16 mouse cellular contexts compared by ENCODE assay signal in genomic region chr11:90175634-90176300, GRCm38 (mm10). TPM values are rescaled to one million over a fixed set of nuclear protein-coding genes. Genes with fewer than 3 reads are reported as not detected.
DNase-seq lines count a peak whose midpoint lies in the region; ATAC-seq lines count a peak whose summit lies in the region.
"Had no signal": no experiment of that assay in that cellular context is flagged by ENCODE, and none has a peak within 500 bp of the region (broad histone marks: within the 10 kb centered on the region; RNA-seq: fewer than 3 reads in every experiment).

No protein-coding gene starts in this region.

- no peaks in the 10 kb centered on the region for H3K9me3 ChIP-seq in forebrain, embryonic 13.5 days (replicated peaks)
- no peaks in the 10 kb centered on the region for H3K9me3 ChIP-seq in forebrain, embryonic 12.5 days
- no peaks in the 10 kb centered on the region for H3K9me3 ChIP-seq in intestine, embryonic 16.5 days (ENCODE audit: control insufficient read depth, low read length)
- H3K9me3 ChIP-seq in midbrain, embryonic 13.5 days: no peaks in the 10 kb centered on the region
- H3K9me3 ChIP-seq: hindbrain, embryonic 12.5 days; limb, embryonic 15.5 days; neural tube, embryonic 12.5 days had no signal

- H3K27me3 ChIP-seq in forebrain, embryonic 13.5 days: no peaks in the 10 kb centered on the region
- H3K27me3 ChIP-seq in forebrain, embryonic 12.5 days: 0 out of 2 replicates have a peak, but pooled peaks cover 3% of the 10 kb centered on the region
- H3K27me3 ChIP-seq in intestine, embryonic 16.5 days (replicated peaks; ENCODE audit: control insufficient read depth, insufficient read depth, low read length): no peaks in the 10 kb centered on the region
- no peaks in the 10 kb centered on the region for H3K27me3 ChIP-seq in midbrain, embryonic 13.5 days
- H3K27me3 ChIP-seq: hindbrain, embryonic 12.5 days; neural tube, embryonic 12.5 days had no signal

- H3K4me3 ChIP-seq in forebrain, embryonic 13.5 days: no peak overlapping the region
- no peak overlapping the region for H3K4me3 ChIP-seq in forebrain, embryonic 12.5 days (replicated peaks)
- H3K4me3 ChIP-seq in intestine, embryonic 16.5 days (ENCODE audit: low read length): no peak overlapping the region
- no peak overlapping the region for H3K4me3 ChIP-seq in midbrain, embryonic 13.5 days (replicated peaks)
- H3K4me3 ChIP-seq: hindbrain, embryonic 12.5 days; limb, embryonic 15.5 days; neural tube, embryonic 12.5 days had no signal

- peak; percentile 24; the same call in 1 of the 2 replicates for ATAC-seq in forebrain, embryonic 13.5 days
- no peak for ATAC-seq in forebrain, embryonic 12.5 days (ENCODE audit: low FRiP score)
- no peak for ATAC-seq in intestine, embryonic 16.5 days
- ATAC-seq in midbrain, embryonic 13.5 days: no peak

- H3K27ac ChIP-seq in forebrain, embryonic 13.5 days: no peak overlapping the region
- H3K27ac ChIP-seq in forebrain, embryonic 12.5 days: no peak overlapping the region
- H3K27ac ChIP-seq in intestine, embryonic 16.5 days (ENCODE audit: low read length): no peak overlapping the region
- no peak overlapping the region for H3K27ac ChIP-seq in midbrain, embryonic 13.5 days
- H3K27ac ChIP-seq: hindbrain, embryonic 12.5 days; limb, embryonic 15.5 days; neural tube, embryonic 12.5 days had no signal

- intact Hi-C loops in left cerebral cortex, postnatal 4 days (cut with DNase I): no loop called here

- H3K4me2 ChIP-seq in forebrain, embryonic 13.5 days: no peak overlapping the region
- no peak overlapping the region for H3K4me2 ChIP-seq in forebrain, embryonic 12.5 days
- no peak overlapping the region for H3K4me2 ChIP-seq in intestine, embryonic 16.5 days (ENCODE audit: low read depth, low read length)
- no peak overlapping the region for H3K4me2 ChIP-seq in midbrain, embryonic 13.5 days (replicated peaks)
- H3K4me2 ChIP-seq: hindbrain, embryonic 12.5 days; limb, embryonic 15.5 days; neural tube, embryonic 12.5 days had no signal

- no peaks in the 10 kb centered on the region for H3K36me3 ChIP-seq in forebrain, embryonic 13.5 days (ENCODE audit: poor library complexity, severe bottlenecking)
- no peaks in the 10 kb centered on the region for H3K36me3 ChIP-seq in forebrain, embryonic 12.5 days (replicated peaks)
- no peaks in the 10 kb centered on the region for H3K36me3 ChIP-seq in intestine, embryonic 16.5 days (ENCODE audit: control insufficient read depth, insufficient read depth, low read length)
- no peaks in the 10 kb centered on the region for H3K36me3 ChIP-seq in midbrain, embryonic 13.5 days
- H3K36me3 ChIP-seq: hindbrain, embryonic 12.5 days; limb, embryonic 15.5 days; neural tube, embryonic 12.5 days had no signal

- no peak overlapping the region for H3K9ac ChIP-seq in forebrain, embryonic 13.5 days
- H3K9ac ChIP-seq in forebrain, embryonic 12.5 days: no peak overlapping the region
- H3K9ac ChIP-seq in intestine, embryonic 16.5 days (ENCODE audit: low read depth, low read length): no peak overlapping the region
- H3K9ac ChIP-seq in midbrain, embryonic 13.5 days (replicated peaks): no peak overlapping the region
- H3K9ac ChIP-seq: hindbrain, embryonic 12.5 days; limb, embryonic 15.5 days; neural tube, embryonic 12.5 days had no signal

- H3K4me1 ChIP-seq in forebrain, embryonic 13.5 days: no peaks in the 10 kb centered on the region
- H3K4me1 ChIP-seq in forebrain, embryonic 12.5 days: no peaks in the 10 kb centered on the region
- H3K4me1 ChIP-seq in intestine, embryonic 16.5 days (ENCODE audit: control insufficient read depth, insufficient read depth, low read length): no peaks in the 10 kb centered on the region
- no peaks in the 10 kb centered on the region for H3K4me1 ChIP-seq in midbrain, embryonic 13.5 days (replicated peaks)
- H3K4me1 ChIP-seq: hindbrain, embryonic 12.5 days; limb, embryonic 15.5 days; neural tube, embryonic 12.5 days had no signal

- 89% methylated on average over 14 of the region's 14 CpGs for WGBS in forebrain, embryonic 13.5 days
- WGBS in forebrain, embryonic 12.5 days: 92% methylated on average over 14 of the region's 14 CpGs
- WGBS in intestine, embryonic 16.5 days: 90% methylated on average over 14 of the region's 14 CpGs
- 94% methylated on average over 14 of the region's 14 CpGs for WGBS in midbrain, embryonic 13.5 days

- DNase-seq in left cerebral cortex, adult 18-20 months (ENCODE audit: low spot score in 2 of 2): peak; percentile 13 to 44
- DNase-seq in left cerebral cortex, postnatal 4 days: no peak
- DNase-seq in layer of hippocampus, adult 8-10 months (ENCODE audit: low spot score in 2 of 2): peak; percentile 52 to 75
- peak; percentile 15 for DNase-seq in right cerebral cortex, postnatal 14 days
- DNase-seq: adrenal gland, adult 2 months; cerebellum, adult 2 months; gastrocnemius, postnatal 25 days; lung, postnatal 10 days; thymus, adult 2 months had no signal

RNA-seq across cellular contexts. Expression of gene Gm45716, which starts 11.7 kb away (rescaled TPM):
- polyA plus RNA-seq in forebrain, embryonic 13.5 days (2015; fragmentation: Nextera tagmentation; extraction: Ambion mirVana): 19.2 and 21.3 TPM in 2 replicates
- polyA plus RNA-seq in forebrain, embryonic 12.5 days (2016; fragmentation: Nextera tagmentation; extraction: Ambion mirVana): 18.4 and 20.0 TPM in 2 replicates
- total RNA-seq in left cerebral cortex, adult 18-20 months (2021): 1 to 10 TPM; 4.1 to 4.7 TPM
- 1 to 10 TPM; 7.4 to 8.3 TPM for total RNA-seq in left cerebral cortex, postnatal 4 days (2021)
- total RNA-seq in layer of hippocampus, adult 8-10 months (2022): 1 to 10 TPM; 6.1 to 6.5 (median 6.4) TPM
- 9.4 and 9.7 TPM in 2 replicates for polyA plus RNA-seq in intestine, embryonic 16.5 days (2015; fragmentation: Nextera tagmentation; extraction: Ambion mirVana)
- 25.4 and 25.5 TPM in 2 replicates for polyA plus RNA-seq in midbrain, embryonic 13.5 days (2015; fragmentation: Nextera tagmentation; extraction: Ambion mirVana)
